Mouse (Mus musculus) myocyte (in vitro differentiated cells): ENCODE data around the gene Wwox. TPM values are rescaled to one million over a fixed set of nuclear protein-coding genes. Genes with fewer than 3 reads are reported as not detected.

ENCODE experiments used
- H3K27me3 ChIP-seq: one replicate; pipeline ENCODE4 v1.6.1; 2011; ENCODE audit not compliant: control insufficient read depth, insufficient read depth, insufficient read length
- H3K36me3 ChIP-seq: one replicate; pipeline ENCODE4 v1.6.1; 2011; ENCODE audit not compliant: control insufficient read depth, insufficient read depth
- H3K4me2 ChIP-seq: one replicate; pipeline ENCODE4 v1.6.1; 2011; ENCODE audit warnings: low read depth, control low read depth
- H3K4me3 ChIP-seq: one replicate; pipeline ENCODE4 v1.5.1; 2011; ENCODE audit warnings: mild to moderate bottlenecking, control low read depth, moderate library complexity
- H3K79me2 ChIP-seq: one replicate; pipeline ENCODE4 v1.6.1; 2011; ENCODE audit not compliant: control insufficient read depth, insufficient read depth
- H3ac ChIP-seq: one replicate; pipeline ENCODE4 v1.6.1; 2011; ENCODE audit not compliant: control insufficient read depth, insufficient read length
- CEBPB ChIP-seq: IDR thresholded peaks from 2 replicates; pipeline ENCODE4 v1.6.1; 2011; ENCODE audit warnings: mild to moderate bottlenecking, moderate library complexity; ENCODE audit not compliant: poor library complexity, insufficient read depth, severe bottlenecking
- E2F4 ChIP-seq: IDR thresholded peaks from one replicate; pipeline ENCODE4 v1.6.1; 2011; ENCODE audit warnings: mild to moderate bottlenecking, control low read depth, moderate library complexity; ENCODE audit not compliant: insufficient read depth
- MAX ChIP-seq: IDR thresholded peaks from one replicate; pipeline ENCODE4 v1.6.1; 2011; ENCODE audit warnings: low read depth, mild to moderate bottlenecking, control low read depth
- MYOD1 ChIP-seq, 3 experiments: IDR thresholded peaks; one replicate each; pipeline ENCODE4 v1.6.1; 2011; ENCODE audit warnings: control low read depth in 2 of 3, low read depth in 2 of 3, mild to moderate bottlenecking in 2 of 3, moderate library complexity in 1 of 3; ENCODE audit not compliant: insufficient read length in 2 of 3, control insufficient read depth in 1 of 3
- MYOG ChIP-seq, 3 experiments: IDR thresholded peaks; one replicate each; pipeline ENCODE4 v1.6.1; 2011; ENCODE audit warnings: control low read depth in 2 of 3, low read depth in 2 of 3, mild to moderate bottlenecking in 2 of 3; ENCODE audit not compliant: insufficient read length in 2 of 3, control insufficient read depth in 1 of 3, insufficient read depth in 1 of 3
- POLR2A ChIP-seq: IDR thresholded peaks from one replicate; pipeline ENCODE4 v1.6.1; 2011; ENCODE audit warnings: low read depth, mild to moderate bottlenecking, control low read depth, moderate library complexity; ENCODE audit not compliant: insufficient read length
- POLR2AphosphoS2 ChIP-seq: IDR thresholded peaks from one replicate; pipeline ENCODE4 v1.6.1; 2011; ENCODE audit warnings: low read depth, control low read depth; ENCODE audit not compliant: insufficient read length
- REST ChIP-seq: IDR thresholded peaks from one replicate; pipeline ENCODE4 v1.6.1; 2011; ENCODE audit warnings: mild to moderate bottlenecking, control low read depth, moderate library complexity; ENCODE audit not compliant: insufficient read depth, insufficient read length
- SRF ChIP-seq: IDR thresholded peaks from one replicate; pipeline ENCODE4 v1.6.1; 2011; ENCODE audit warnings: low read depth; ENCODE audit not compliant: control insufficient read depth, insufficient read length
- TCF12 ChIP-seq: IDR thresholded peaks from one replicate; pipeline ENCODE4 v1.6.1; 2011; ENCODE audit warnings: mild to moderate bottlenecking, control low read depth; ENCODE audit not compliant: poor library complexity, insufficient read depth, severe bottlenecking
- TCF3 ChIP-seq: IDR thresholded peaks from one replicate; pipeline ENCODE4 v1.6.1; 2011; ENCODE audit warnings: low read depth, control low read depth; ENCODE audit not compliant: insufficient read length
- USF1 ChIP-seq: IDR thresholded peaks from one replicate; pipeline ENCODE4 v1.6.1; 2011; ENCODE audit warnings: low read depth, mild to moderate bottlenecking, control low read depth, moderate library complexity
- polyA plus RNA-seq: library from polyadenylated mRNA; unstranded; fragments of >200 nt; fragmentation: generic; extraction: Trizol; gene quantifications from one replicate; pipeline ENCODE4 v1.2.1, GENCODE M21; 2012; ENCODE audit warnings: missing spikeins

Gene Wwox
- polyA plus RNA-seq, 1 experiment = 8.6 TPM

GRCm38 (mm10) chr8:114563361-114563760 is 123.9 kb downstream of the Wwox start:
- Histone ChIP-seq H3K27me3 (no peaks in the 10 kb centered on the region), H3K4me2 (no peak overlapping the region), H3K4me3 (no peak overlapping the region), H3K36me3 (no peaks in the 10 kb centered on the region), H3K79me2 (no peaks in the 10 kb centered on the region), H3ac (no peak overlapping the region)
- TF ChIP-seq TCF3 = no peak
- no peak for TF ChIP-seq E2F4
- no peak for TF ChIP-seq MYOG (IDR thresholded peaks at IDR 0.05; ENCODE audit: control insufficient read depth in 1 of 3, insufficient read depth in 1 of 3, insufficient read length in 2 of 3, low read depth in 2 of 3)
- no peak for TF ChIP-seq REST
- no peak for TF ChIP-seq POLR2AphosphoS2
- no peak for TF ChIP-seq TCF12
- no peak for TF ChIP-seq MYOD1 (IDR thresholded peaks at IDR 0.05; ENCODE audit: control insufficient read depth in 1 of 3, insufficient read length in 2 of 3, low read depth in 2 of 3)
- TF ChIP-seq SRF = no peak
- TF ChIP-seq POLR2A = no peak
- no peak for TF ChIP-seq USF1
- no peak for TF ChIP-seq MAX
- no peak for TF ChIP-seq CEBPB

GRCm38 (mm10) chr8:114564036-114564435 is 124.6 kb downstream of the Wwox start:
- H3K79me2 ChIP-seq = no peaks in the 10 kb centered on the region
- no peaks in the 10 kb centered on the region for H3K27me3 ChIP-seq
- no peaks in the 10 kb centered on the region for H3K36me3 ChIP-seq
- H3K4me3 ChIP-seq = no peak overlapping the region
- TF ChIP-seq MYOG (IDR thresholded peaks at IDR 0.05; ENCODE audit: control insufficient read depth in 1 of 3, insufficient read depth in 1 of 3, insufficient read length in 2 of 3, low read depth in 2 of 3) (no peak), REST (no peak), MYOD1 (IDR thresholded peaks at IDR 0.05; ENCODE audit: control insufficient read depth in 1 of 3, insufficient read length in 2 of 3, low read depth in 2 of 3) (no peak), POLR2A (no peak), TCF3 (no peak), TCF12 (no peak), USF1 (no peak), POLR2AphosphoS2 (no peak), MAX (no peak), E2F4 (no peak), SRF (no peak), CEBPB (no peak)
- H3ac ChIP-seq = no peak overlapping the region
- no peak overlapping the region for H3K4me2 ChIP-seq

GRCm38 (mm10) chr8:114568531-114569166 is 129.2 kb downstream of the Wwox start:
- no peaks in the 10 kb centered on the region for H3K79me2 ChIP-seq
- H3K4me2 ChIP-seq = no peak overlapping the region
- H3K36me3 ChIP-seq = no peaks in the 10 kb centered on the region
- no peak overlapping the region for H3ac ChIP-seq
- TF ChIP-seq TCF12 = no peak
- TF ChIP-seq POLR2A = no peak
- TF ChIP-seq TCF3 = no peak
- TF ChIP-seq MAX = no peak
- TF ChIP-seq POLR2AphosphoS2 = no peak
- no peak for TF ChIP-seq MYOG (IDR thresholded peaks at IDR 0.05; ENCODE audit: control insufficient read depth in 1 of 3, insufficient read depth in 1 of 3, insufficient read length in 2 of 3, low read depth in 2 of 3)
- no peak for TF ChIP-seq MYOD1 (IDR thresholded peaks at IDR 0.05; ENCODE audit: control insufficient read depth in 1 of 3, insufficient read length in 2 of 3, low read depth in 2 of 3)
- no peak for TF ChIP-seq E2F4
- H3K27me3 ChIP-seq = no peaks in the 10 kb centered on the region
- no peak overlapping the region for H3K4me3 ChIP-seq

- H3K36me3 ChIP-seq = no peaks in the 10 kb centered on the region
- no peak overlapping the region for H3K4me2 ChIP-seq
- no peak overlapping the region for H3ac ChIP-seq
- TF ChIP-seq REST (no peak), SRF (no peak), TCF3 (no peak), CEBPB (no peak), MYOG (IDR thresholded peaks at IDR 0.05; ENCODE audit: control insufficient read depth in 1 of 3, insufficient read depth in 1 of 3, insufficient read length in 2 of 3, low read depth in 2 of 3) (no peak), POLR2AphosphoS2 (no peak), USF1 (no peak), MYOD1 (IDR thresholded peaks at IDR 0.05; ENCODE audit: control insufficient read depth in 1 of 3, insufficient read length in 2 of 3, low read depth in 2 of 3) (no peak), TCF12 (no peak), POLR2A (no peak), MAX (no peak), E2F4 (no peak)
- no peaks in the 10 kb centered on the region for H3K27me3 ChIP-seq
- no peaks in the 10 kb centered on the region for H3K79me2 ChIP-seq
- no peak overlapping the region for H3K4me3 ChIP-seq
Observed at GRCm38 (mm10) chr8:114573014-114573746, 133.7 kb downstream of the Wwox start.
